8 mouse cellular contexts compared by ENCODE assay signal in genomic region chr9:57421688-57422111, GRCm38 (mm10). TPM values are rescaled to one million over a fixed set of nuclear protein-coding genes. Genes with fewer than 3 reads are reported as not detected.
DNase-seq lines count a peak whose midpoint lies in the region; ATAC-seq and TF ChIP-seq lines count a peak whose summit lies in the region.

No protein-coding gene starts in this region.

- TF ChIP-seq CTCF in testis, adult 2 months (IDR thresholded peaks at IDR 0.05; ENCODE audit: control insufficient read depth, insufficient read depth, insufficient replicate concordance, low read depth, low read length): no peak

- H3K36me3 ChIP-seq in heart, embryonic 14.5 days (ENCODE audit: control insufficient read depth, insufficient read depth, low read length): no peaks in the 10 kb centered on the region
- no peaks in the 10 kb centered on the region for H3K36me3 ChIP-seq in testis, adult 2 months (ENCODE audit: control insufficient read depth, insufficient read depth, low read length)
- no peaks in the 10 kb centered on the region for H3K36me3 ChIP-seq in kidney, embryonic 16.5 days (ENCODE audit: insufficient read depth, low read length)
- no peaks in the 10 kb centered on the region for H3K36me3 ChIP-seq in stomach, embryonic 14.5 days (ENCODE audit: control insufficient read depth, insufficient read depth, low read length)

- WGBS in heart, embryonic 14.5 days: 39% methylated on average over 5 of the region's 5 CpGs
- WGBS in kidney, embryonic 16.5 days: 11% methylated on average over 5 of the region's 5 CpGs
- WGBS in stomach, embryonic 14.5 days: 51% methylated on average over 5 of the region's 5 CpGs

- no peak overlapping the region for H3K9ac ChIP-seq in heart, embryonic 14.5 days (ENCODE audit: low read length)
- H3K9ac ChIP-seq in kidney, embryonic 16.5 days (replicated peaks; ENCODE audit: low read length): no peak overlapping the region
- no peak overlapping the region for H3K9ac ChIP-seq in stomach, embryonic 14.5 days (replicated peaks; ENCODE audit: low read depth, low read length)

- TF ChIP-seq POLR2A in testis, adult 2 months (IDR thresholded peaks at IDR 0.05; ENCODE audit: control insufficient read depth, low read depth, low read length): no peak

- intact Hi-C loops in heart, postnatal 14 days (cut with DNase I): no loop called here
- intact Hi-C loops in left cerebral cortex, postnatal 36 days (cut with DNase I): no loop called here

- peaks cover 36 to 49% of the 10 kb centered on the region in 2 experiments for H3K4me1 ChIP-seq in heart, embryonic 14.5 days (ENCODE audit: control insufficient read depth in 2 of 2, insufficient read depth in 2 of 2, low read length in 2 of 2)
- peaks cover 10% of the 10 kb centered on the region for H3K4me1 ChIP-seq in testis, adult 2 months (ENCODE audit: control insufficient read depth, insufficient read depth, low read length)
- H3K4me1 ChIP-seq in kidney, embryonic 16.5 days (ENCODE audit: insufficient read depth, low read length): peaks cover 29% of the 10 kb centered on the region
- peaks cover 19% of the 10 kb centered on the region for H3K4me1 ChIP-seq in stomach, embryonic 14.5 days (ENCODE audit: control insufficient read depth, insufficient read depth, low read length)

- ATAC-seq in heart, embryonic 14.5 days (ENCODE audit: insufficient number of reproducible peaks, insufficient read depth, low FRiP score, low read depth): no peak
- no peak; the same call in 1 of the 2 replicates for ATAC-seq in kidney, embryonic 16.5 days (ENCODE audit: low FRiP score, low TSS enrichment)
- no peak for ATAC-seq in stomach, embryonic 14.5 days (ENCODE audit: insufficient number of reproducible peaks, insufficient read depth, low FRiP score, low read depth)

- no peak for DNase-seq in heart, postnatal 14 days
- no peak for DNase-seq in testis, postnatal 14 days (ENCODE audit: low spot score)
- DNase-seq in frontal cortex, postnatal 36 days (ENCODE audit: low spot score in 2 of 2): no peak
- no peak for DNase-seq in left cerebral cortex, postnatal 36 days (ENCODE audit: low spot score in 2 of 2)

- H3K27ac ChIP-seq in heart, embryonic 14.5 days (replicated peaks in 1 of 2; ENCODE audit: control insufficient read depth in 1 of 2, insufficient read depth in 1 of 2, low read depth in 2 of 2, low read length in 2 of 2): peak overlapping the region; percentile 55 to 85
- H3K27ac ChIP-seq in testis, adult 2 months (ENCODE audit: control insufficient read depth, insufficient read depth, low read depth, low read length): peak overlapping the region; percentile 66
- peak overlapping the region; percentile 96 for H3K27ac ChIP-seq in kidney, embryonic 16.5 days (ENCODE audit: low read length)
- H3K27ac ChIP-seq in stomach, embryonic 14.5 days (ENCODE audit: low read length): peak overlapping the region; percentile 94

- H3K4me3 ChIP-seq in heart, embryonic 14.5 days (ENCODE audit: control insufficient read depth in 1 of 2, insufficient read depth in 1 of 2, low read depth in 1 of 2, low read length in 2 of 2): no peak overlapping the region
- H3K4me3 ChIP-seq in testis, adult 2 months (ENCODE audit: control insufficient read depth, low read depth, low read length): no peak overlapping the region
- H3K4me3 ChIP-seq in kidney, embryonic 16.5 days (ENCODE audit: low read length): no peak overlapping the region
- no peak overlapping the region for H3K4me3 ChIP-seq in stomach, embryonic 14.5 days (ENCODE audit: low read depth, low read length)

- H3K4me2 ChIP-seq in heart, embryonic 14.5 days (ENCODE audit: low read length): no peak overlapping the region
- H3K4me2 ChIP-seq in kidney, embryonic 16.5 days (replicated peaks; ENCODE audit: low read depth, low read length): no peak overlapping the region
- H3K4me2 ChIP-seq in stomach, embryonic 14.5 days (replicated peaks; ENCODE audit: low read depth, low read length): no peak overlapping the region

- no peaks in the 10 kb centered on the region for H3K9me3 ChIP-seq in heart, embryonic 14.5 days (ENCODE audit: control insufficient read depth, low read length)
- no peaks in the 10 kb centered on the region for H3K9me3 ChIP-seq in kidney, embryonic 16.5 days (ENCODE audit: low read length)
- no peaks in the 10 kb centered on the region for H3K9me3 ChIP-seq in stomach, embryonic 14.5 days (ENCODE audit: control insufficient read depth, low read depth, low read length)

- no peaks in the 10 kb centered on the region for H3K27me3 ChIP-seq in heart, embryonic 14.5 days (ENCODE audit: control insufficient read depth, insufficient read depth, low read length)
- no peaks in the 10 kb centered on the region for H3K27me3 ChIP-seq in testis, adult 2 months (ENCODE audit: control insufficient read depth, insufficient read depth, low read length)
- H3K27me3 ChIP-seq in kidney, embryonic 16.5 days (ENCODE audit: insufficient read depth, low read length): no peaks in the 10 kb centered on the region
- H3K27me3 ChIP-seq in stomach, embryonic 14.5 days (ENCODE audit: control insufficient read depth, insufficient read depth, low read length): no peaks in the 10 kb centered on the region

RNA-seq across cellular contexts. Expression of gene Ppcdc, which starts 18.2 kb away (rescaled TPM):
- 18.5 and 21.1 TPM in 2 replicates for polyA plus RNA-seq in heart, embryonic 14.5 days (2014; fragmentation: Nextera tagmentation; extraction: Ambion mirVana)
- 1 to 10 TPM; 9.0 to 9.3 TPM for total RNA-seq in heart, postnatal 14 days (2021)
- 37.5 and 39.1 TPM in 2 replicates for polyA plus RNA-seq in testis, adult 2 months (2012; rRNA removed)
- polyA plus RNA-seq in kidney, embryonic 16.5 days (2015; fragmentation: Nextera tagmentation; extraction: Ambion mirVana): 29.7 and 30.5 TPM in 2 replicates
- polyA plus RNA-seq in stomach, embryonic 14.5 days (2014; fragmentation: Nextera tagmentation; extraction: Ambion mirVana): 30.1 and 32.7 TPM in 2 replicates
- total RNA-seq in left cerebral cortex, postnatal 36 days (2021): 10 to 100 TPM; 13.8 to 16.6 TPM

RNA-seq across cellular contexts. Expression of gene Scamp5, which starts 46.2 kb away (rescaled TPM):
- polyA plus RNA-seq in heart, embryonic 14.5 days (2014; fragmentation: Nextera tagmentation; extraction: Ambion mirVana): 4.5 and 6.2 TPM in 2 replicates
- total RNA-seq in heart, postnatal 14 days (2021): 1 to 10 TPM; 7.4 to 7.7 TPM
- 5.7 and 6.2 TPM in 2 replicates for polyA plus RNA-seq in testis, adult 2 months (2012; rRNA removed)
- polyA plus RNA-seq in kidney, embryonic 16.5 days (2015; fragmentation: Nextera tagmentation; extraction: Ambion mirVana): 17.7 and 20.2 TPM in 2 replicates
- 17.9 and 20.0 TPM in 2 replicates for polyA plus RNA-seq in stomach, embryonic 14.5 days (2014; fragmentation: Nextera tagmentation; extraction: Ambion mirVana)
- total RNA-seq in left cerebral cortex, postnatal 36 days (2021): 100 to 1,000 TPM; 381 to 434 TPM
